Mouse (Mus musculus): ENCODE results near the gene Cmc2. TPM values are rescaled to one million over a fixed set of nuclear protein-coding genes. Genes with fewer than 3 reads are reported as not detected.

Cmc2 gene
- 19.2 TPM for polyA plus RNA-seq (2014; fragmentation: Illumina TruSeq; extraction: RNeasy Lipid Tissue Mini Kit (QIAGEN cat#74804); ENCODE audit: insufficient read depth, low read depth, low replicate concordance)

GRCm38 (mm10) chr8:116921337-116922059 is at the start of gene Cmc2, which contains the start of gene Cenpn:
Cmc2 (minus strand) TSS chr8:116921455.
Cenpn (plus strand) TSS chr8:116921730.

GRCm38 (mm10) chr8:116943161-116943554 is 21.9 kb upstream of the Cmc2 start, which contains the start of gene Atmin:
Atmin (plus strand) TSS chr8:116943393.

Other genes starting within 250 kb of the Cmc2 start
- 1.3 TPM for gene Cdyl2, start 188.5 kb downstream of the Cmc2 start, polyA plus RNA-seq (2014; fragmentation: Illumina TruSeq; extraction: RNeasy Lipid Tissue Mini Kit (QIAGEN cat#74804); ENCODE audit: insufficient read depth, low read depth, low replicate concordance)
- 0.79 TPM for gene Cenpn, start 275 bp upstream of the Cmc2 start, polyA plus RNA-seq (2014; fragmentation: Illumina TruSeq; extraction: RNeasy Lipid Tissue Mini Kit (QIAGEN cat#74804); ENCODE audit: insufficient read depth, low read depth, low replicate concordance)
- 7.1 TPM for gene Atmin, start 21.9 kb upstream of the Cmc2 start, polyA plus RNA-seq (2014; fragmentation: Illumina TruSeq; extraction: RNeasy Lipid Tissue Mini Kit (QIAGEN cat#74804); ENCODE audit: insufficient read depth, low read depth, low replicate concordance)
- 1.1 TPM for gene 1700030J22Rik, start 57.5 kb upstream of the Cmc2 start, polyA plus RNA-seq (2014; fragmentation: Illumina TruSeq; extraction: RNeasy Lipid Tissue Mini Kit (QIAGEN cat#74804); ENCODE audit: insufficient read depth, low read depth, low replicate concordance)
- gene Gcsh, start 72.1 kb upstream of the Cmc2 start, polyA plus RNA-seq (2014; fragmentation: Illumina TruSeq; extraction: RNeasy Lipid Tissue Mini Kit (QIAGEN cat#74804); ENCODE audit: insufficient read depth, low read depth, low replicate concordance) = 31.6 TPM
- not detected for gene Pkd1l2, start 161.0 kb upstream of the Cmc2 start, polyA plus RNA-seq (2014; fragmentation: Illumina TruSeq; extraction: RNeasy Lipid Tissue Mini Kit (QIAGEN cat#74804); ENCODE audit: insufficient read depth, low read depth, low replicate concordance)
- gene Bco1, start 174.4 kb upstream of the Cmc2 start, polyA plus RNA-seq (2014; fragmentation: Illumina TruSeq; extraction: RNeasy Lipid Tissue Mini Kit (QIAGEN cat#74804); ENCODE audit: insufficient read depth, low read depth, low replicate concordance) = 0.15 TPM
- 1.7 TPM for gene Gan, start 236.7 kb upstream of the Cmc2 start, polyA plus RNA-seq (2014; fragmentation: Illumina TruSeq; extraction: RNeasy Lipid Tissue Mini Kit (QIAGEN cat#74804); ENCODE audit: insufficient read depth, low read depth, low replicate concordance)

Measured in lung, adult 10 weeks (tissue).